Mouse (Mus musculus) lung, adult 2 months (tissue): Measurements from ENCODE around the gene 4931409K22Rik.

Experiments used
- CTCF ChIP-seq: fragments of 200-500 bp; IDR thresholded peaks from 2 replicates; pipeline ENCODE4 v1.5.1; 2011; ENCODE audit warnings: mild to moderate bottlenecking, low read length, control low read depth; ENCODE audit not compliant: insufficient read depth
- POLR2A ChIP-seq: fragments of 200-500 bp; IDR thresholded peaks from 2 replicates; pipeline ENCODE4 v1.6.1; 2011; ENCODE audit warnings: low read depth, mild to moderate bottlenecking, control low read depth, low read length, borderline replicate concordance; ENCODE audit errors: extremely low read depth

GRCm38 (mm10) chr5:24556709-24557108, at the start of gene 4931409K22Rik:
- TF ChIP-seq CTCF (no peak), POLR2A (no peak)
